Mouse (Mus musculus): ENCODE measurements around the gene Krt222.
"Not testable (repeated sequence)": the region's sequence is repeated elsewhere in the genome, so short reads cannot be mapped to it uniquely, and the experiment has no call there.

Gene Krt222

GRCm38 (mm10) chr11:99243820-99244374, at the start of gene Krt222:
Krt222 (minus strand) TSS chr11:99244085.
- in situ Hi-C loops (cut with MseI, MboI): no loop called here

GRCm38 (mm10) chr11:99292846-99293245, 49.0 kb upstream of the Krt222 start:
- in situ Hi-C loops (cut with MseI, MboI): no loop called here

GRCm38 (mm10) chr11:99284833-99285312, 41.0 kb upstream of the Krt222 start, which contains the start of gene Krt24:
Krt24 (minus strand) TSS chr11:99285262.
- in situ Hi-C loops (cut with MseI, MboI): no loop called here

- in situ Hi-C loops (cut with MseI, MboI): no loop called here
Measured at GRCm38 (mm10) chr11:99284011-99284410, 40.1 kb upstream of the Krt222 start.

- in situ Hi-C loops (cut with MseI, MboI): no loop called here
Measured at GRCm38 (mm10) chr11:99283334-99283733, 39.4 kb upstream of the Krt222 start.

GRCm38 (mm10) chr11:99281116-99281515, 37.2 kb upstream of the Krt222 start:
- in situ Hi-C loops (cut with MseI, MboI): no loop called here

GRCm38 (mm10) chr11:99279986-99280385, 36.1 kb upstream of the Krt222 start:
- in situ Hi-C loops (cut with MseI, MboI): no loop called here

GRCm38 (mm10) chr11:99276786-99277185, 32.9 kb upstream of the Krt222 start:
- in situ Hi-C loops (cut with MseI, MboI): no loop called here

GRCm38 (mm10) chr11:99275624-99276023, 31.7 kb upstream of the Krt222 start:
- in situ Hi-C loops (cut with MseI, MboI): no loop called here

GRCm38 (mm10) chr11:99272721-99273120, 28.8 kb upstream of the Krt222 start:
- in situ Hi-C loops (cut with MseI, MboI): no loop called here

- in situ Hi-C loops (cut with MseI, MboI): no loop called here
Measured at GRCm38 (mm10) chr11:99269192-99269591, 25.3 kb upstream of the Krt222 start.

- in situ Hi-C loops (cut with MseI, MboI): no loop called here
Measured at GRCm38 (mm10) chr11:99265796-99266195, 21.9 kb upstream of the Krt222 start.

- in situ Hi-C loops (cut with MseI, MboI): no loop called here
Measured at GRCm38 (mm10) chr11:99265220-99265619, 21.3 kb upstream of the Krt222 start.

- in situ Hi-C loops (cut with MseI, MboI): loop anchor here in 1 of 2 experiments (5.0 kb wide), 1 partner anchor 41 kb away; no protein-coding TSS in a partner anchor
Measured at GRCm38 (mm10) chr11:99256213-99256612, 12.3 kb upstream of the Krt222 start.

GRCm38 (mm10) chr11:99255316-99255715, 11.4 kb upstream of the Krt222 start:
- in situ Hi-C loops (cut with MseI, MboI): loop anchor here in 1 of 2 experiments (5.0 kb wide), 1 partner anchor 42 kb away; no protein-coding TSS in a partner anchor

GRCm38 (mm10) chr11:99253893-99254292, 10.0 kb upstream of the Krt222 start:
- in situ Hi-C loops (cut with MseI, MboI): no loop called here

- in situ Hi-C loops (cut with MseI, MboI): no loop called here
Measured at GRCm38 (mm10) chr11:99252671-99253070, 8.8 kb upstream of the Krt222 start.

- in situ Hi-C loops (cut with MseI, MboI): no loop called here
Measured at GRCm38 (mm10) chr11:99250666-99251065, 6.8 kb upstream of the Krt222 start.

GRCm38 (mm10) chr11:99250241-99250640, 6.4 kb upstream of the Krt222 start:
- in situ Hi-C loops (cut with MseI, MboI): no loop called here

- in situ Hi-C loops (cut with MseI, MboI): no loop called here
Measured at GRCm38 (mm10) chr11:99249115-99249514, 5.2 kb upstream of the Krt222 start.

GRCm38 (mm10) chr11:99247916-99248315, 4.0 kb upstream of the Krt222 start:
- in situ Hi-C loops (cut with MseI, MboI): no loop called here

- in situ Hi-C loops (cut with MseI, MboI): not testable (repeated sequence)
Measured at GRCm38 (mm10) chr11:99244519-99244918, 634 bp upstream of the Krt222 start.

- in situ Hi-C loops (cut with MseI, MboI): no loop called here
Measured at GRCm38 (mm10) chr11:99243200-99243819, 575 bp downstream of the Krt222 start.
